Mouse (Mus musculus) heart, embryonic 16.5 days (tissue): ENCODE data around the gene Il4. TPM values are rescaled to one million over a fixed set of nuclear protein-coding genes. Genes with fewer than 3 reads are reported as not detected.

Experiments used
- ATAC-seq: fragments of 200-750 bp; cut with Nextera tagmentation; replicated peaks from 2 replicates; pipeline ENCODE4 v1.8.0; 2017; ENCODE audit warnings: moderate number of reproducible peaks; ENCODE audit not compliant: insufficient read depth, low FRiP score; ENCODE audit errors: extremely low read depth
- H3K27ac ChIP-seq: fragments of 300-500 bp; sonication (generic); 2 replicates; pipeline ENCODE4 v1.5.1; 2014; ENCODE audit warnings: mild to moderate bottlenecking, low read length, control low read depth, moderate library complexity
- H3K27me3 ChIP-seq: fragments of 300-500 bp; sonication (generic); 2 replicates; pipeline ENCODE4 v1.6.1; 2014; ENCODE audit warnings: low read length, mixed read lengths; ENCODE audit not compliant: control insufficient read depth, insufficient read depth
- H3K36me3 ChIP-seq: fragments of 300-500 bp; sonication (generic); 2 replicates; pipeline ENCODE4 v1.6.1; 2014; ENCODE audit not compliant: control insufficient read depth, insufficient read depth
- H3K4me1 ChIP-seq: fragments of 300-500 bp; sonication (generic); 2 replicates; pipeline ENCODE4 v1.6.1; 2014; ENCODE audit warnings: low read length, mixed read lengths; ENCODE audit not compliant: control insufficient read depth, insufficient read depth
- H3K4me2 ChIP-seq: fragments of 300-500 bp; sonication (generic); 2 replicates; pipeline ENCODE4 v1.6.1; 2014; ENCODE audit warnings: low read depth, mild to moderate bottlenecking, control low read depth, low read length
- H3K4me3 ChIP-seq: fragments of 300-500 bp; sonication (generic); 2 replicates; pipeline ENCODE4 v1.5.1; 2014; ENCODE audit warnings: mild to moderate bottlenecking, control low read depth, low read length
- H3K9ac ChIP-seq: fragments of 300-500 bp; sonication (generic); 2 replicates; pipeline ENCODE4 v1.6.1; 2014; ENCODE audit warnings: low read length, control low read depth
- H3K9me3 ChIP-seq: fragments of 300-500 bp; sonication (generic); replicated peaks from 2 replicates; pipeline ENCODE4 v1.6.1; 2016; ENCODE audit warnings: low read length; ENCODE audit not compliant: control insufficient read depth
- WGBS: fragments of 180-500 bp; shearing (Covaris S2); extraction: QIAGEN DNeasy Blood & Tissue Kit; methylation state at CpG from one replicate; pipeline ENCODE4 v1.1.7; 2014; 5-methylcytosine and 5-hydroxymethylcytosine counted together
- polyA plus RNA-seq: library from polyadenylated mRNA; unstranded; fragments of >200 nt; fragmentation: Nextera tagmentation; extraction: Ambion mirVana; gene quantifications from 2 replicates; pipeline ENCODE4 v1.2.1, GENCODE M21; 2015

Il4 gene
- polyA plus RNA-seq, 1 experiment from 2014 or later = 1.1 TPM

DNA sequence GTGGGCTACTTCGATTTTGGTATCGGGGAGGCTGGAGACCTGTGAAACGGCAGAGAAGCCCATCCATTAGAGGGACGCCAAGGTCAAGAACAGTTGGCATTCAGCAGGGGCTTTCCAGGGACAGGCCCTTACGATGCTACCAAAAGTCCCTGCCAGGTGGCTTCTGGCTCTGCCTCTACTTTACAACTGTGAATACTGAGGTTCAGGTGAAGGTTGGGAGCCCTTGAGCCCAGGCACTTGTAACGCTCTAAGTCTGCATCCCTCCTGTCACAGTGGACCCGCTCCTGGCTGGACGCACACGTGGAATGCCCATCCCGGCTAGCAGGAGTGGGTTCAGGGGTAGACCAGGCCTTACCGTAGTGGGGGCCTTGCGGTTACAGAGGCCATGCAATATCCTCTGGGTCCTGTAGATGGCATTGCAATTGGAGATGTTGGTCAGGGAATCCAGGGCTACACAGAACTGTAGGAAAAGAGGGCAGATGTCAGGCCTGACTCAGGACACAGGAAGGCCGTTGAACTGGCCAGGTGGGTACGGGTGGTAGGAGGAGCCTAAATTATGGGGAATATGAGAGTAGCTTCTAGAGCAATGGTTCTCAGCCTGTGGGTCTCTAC, 13.8 kb upstream of the Il4 start:
- no peak overlapping the region for H3K27ac ChIP-seq
- peaks cover 17% of the 10 kb centered on the region for H3K27me3 ChIP-seq
- H3K4me1 ChIP-seq = peaks cover 13% of the 10 kb centered on the region
- no peak for ATAC-seq
- no peak overlapping the region for H3K4me2 ChIP-seq
- no peaks in the 10 kb centered on the region for H3K36me3 ChIP-seq
- H3K9ac ChIP-seq = no peak overlapping the region
- 75% methylated on average over 14 of the region's 14 CpGs for WGBS
- H3K4me3 ChIP-seq = no peak overlapping the region
- H3K9me3 ChIP-seq = no peaks in the 10 kb centered on the region

DNA sequence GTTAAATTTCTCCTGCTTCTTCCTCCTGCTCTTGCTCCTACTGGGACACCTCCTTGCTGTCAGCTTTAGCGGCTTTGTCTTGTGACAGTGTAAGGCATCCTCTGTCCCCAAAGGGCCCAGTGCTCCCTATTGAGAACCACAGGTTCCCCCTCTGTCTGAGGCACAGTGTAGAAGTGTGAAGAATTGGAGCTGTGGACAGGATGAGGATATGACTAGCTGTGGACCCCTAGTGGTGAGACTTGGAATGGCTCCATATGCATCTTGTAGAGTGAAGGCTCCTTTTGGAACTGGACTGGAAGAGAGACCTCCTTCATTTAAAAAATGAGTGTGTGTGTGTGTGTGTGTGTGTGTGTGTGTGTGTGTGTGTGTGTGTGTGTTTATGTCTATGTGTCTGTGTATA, 9.4 kb upstream of the Il4 start:
- H3K27ac ChIP-seq = no peak overlapping the region
- no peak overlapping the region for H3K4me3 ChIP-seq
- WGBS = 5% methylated on average over 1 of the region's 1 CpGs
- H3K9ac ChIP-seq = no peak overlapping the region
- H3K27me3 ChIP-seq = no peaks in the 10 kb centered on the region
- H3K4me1 ChIP-seq = no peaks in the 10 kb centered on the region
- no peak overlapping the region for H3K4me2 ChIP-seq
- 0 out of 2 replicates have a peak, but pooled peaks cover 3% of the 10 kb centered on the region for H3K9me3 ChIP-seq
- no peak for ATAC-seq
- H3K36me3 ChIP-seq = no peaks in the 10 kb centered on the region

DNA sequence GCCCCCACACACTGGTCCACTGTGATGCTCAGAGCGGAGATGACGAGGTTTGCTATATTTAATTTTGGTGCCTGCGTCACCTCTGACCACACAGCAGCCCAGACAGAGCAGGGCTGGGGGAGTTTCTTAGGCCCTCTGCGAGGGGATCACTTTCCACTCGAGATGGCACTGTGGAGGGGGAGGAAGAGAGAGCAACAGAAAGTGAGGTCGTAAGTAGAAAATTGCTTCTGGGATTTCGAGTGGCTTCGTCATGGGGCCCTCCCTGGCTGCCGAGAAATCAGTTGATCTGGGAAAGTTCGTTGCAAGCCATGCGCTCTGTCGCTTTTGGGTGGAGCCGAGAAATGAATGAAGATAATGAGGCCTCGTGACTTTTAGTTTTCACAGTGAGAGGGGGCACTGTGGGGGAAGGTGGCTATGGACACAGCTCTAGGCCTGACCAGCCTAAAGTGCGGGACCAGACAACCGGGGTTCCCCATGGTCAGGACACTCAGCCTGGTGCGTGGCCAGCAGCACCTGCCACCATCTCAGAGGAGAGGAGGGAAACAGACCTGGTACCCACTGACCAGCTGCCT, 8.4 kb upstream of the Il4 start:
- Histone ChIP-seq H3K36me3 (no peaks in the 10 kb centered on the region), H3K9ac (no peak overlapping the region), H3K4me2 (no peak overlapping the region), H3K27me3 (no peaks in the 10 kb centered on the region), H3K27ac (no peak overlapping the region), H3K4me1 (no peaks in the 10 kb centered on the region), H3K9me3 (0 out of 2 replicates have a peak, but pooled peaks cover 3% of the 10 kb centered on the region), H3K4me3 (no peak overlapping the region)
- no peak for ATAC-seq
- 51% methylated on average over 17 of the region's 17 CpGs for WGBS

DNA sequence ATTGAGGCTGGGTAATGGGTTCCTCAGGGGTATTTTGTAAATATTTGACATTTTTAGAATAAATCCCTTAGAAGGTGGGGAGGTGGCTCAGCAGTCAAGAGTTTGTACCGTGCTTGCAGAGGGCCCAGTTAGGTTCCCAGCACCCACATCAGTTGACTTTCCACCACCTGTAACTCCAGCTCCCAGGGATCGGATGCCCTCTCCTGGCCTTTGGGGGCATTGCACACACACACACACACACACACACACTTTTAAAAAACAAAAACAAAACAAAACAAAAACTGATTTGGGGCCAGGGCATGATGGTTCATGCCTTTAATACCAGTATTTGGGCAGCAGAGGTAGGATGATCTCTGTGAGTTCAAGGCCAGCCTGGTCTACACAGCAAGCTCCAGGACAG, 5.7 kb upstream of the Il4 start:
- Histone ChIP-seq H3K9ac (no peak overlapping the region), H3K36me3 (no peaks in the 10 kb centered on the region), H3K4me3 (no peak overlapping the region), H3K27ac (no peak overlapping the region), H3K27me3 (no peaks in the 10 kb centered on the region), H3K4me1 (no peaks in the 10 kb centered on the region), H3K4me2 (no peak overlapping the region), H3K9me3 (0 out of 2 replicates have a peak, but pooled peaks cover 3% of the 10 kb centered on the region)
- 98% methylated on average over 2 of the region's 2 CpGs for whole genome bisulfite sequencing
- no peak for ATAC-seq

DNA sequence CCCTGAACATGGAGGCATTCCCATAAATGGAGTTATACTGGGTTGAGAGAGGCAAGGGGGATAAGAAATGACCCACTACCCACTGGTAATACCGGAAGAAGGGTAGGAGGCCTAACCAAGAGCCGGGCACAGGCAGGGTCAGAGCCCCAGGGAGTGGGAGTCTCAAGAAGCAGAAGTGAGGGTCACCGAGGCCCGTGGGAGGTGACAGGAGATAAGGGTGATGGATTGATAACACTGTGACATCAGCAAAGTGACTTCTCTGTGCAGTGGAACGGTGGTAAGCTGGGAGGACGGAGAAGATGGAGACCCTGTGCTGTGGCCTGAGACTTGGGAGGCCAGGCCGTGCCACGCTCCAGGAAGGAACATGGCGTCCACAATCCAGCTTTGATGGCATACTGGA, 5.1 kb upstream of the Il4 start:
- no peaks in the 10 kb centered on the region for H3K36me3 ChIP-seq
- no peak overlapping the region for H3K27ac ChIP-seq
- H3K9ac ChIP-seq = no peak overlapping the region
- no peak overlapping the region for H3K4me3 ChIP-seq
- no peak overlapping the region for H3K4me2 ChIP-seq
- ATAC-seq = no peak
- H3K27me3 ChIP-seq = no peaks in the 10 kb centered on the region
- H3K4me1 ChIP-seq = no peaks in the 10 kb centered on the region
- WGBS = 80% methylated on average over 9 of the region's 9 CpGs
- 0 out of 2 replicates have a peak, but pooled peaks cover 3% of the 10 kb centered on the region for H3K9me3 ChIP-seq

DNA sequence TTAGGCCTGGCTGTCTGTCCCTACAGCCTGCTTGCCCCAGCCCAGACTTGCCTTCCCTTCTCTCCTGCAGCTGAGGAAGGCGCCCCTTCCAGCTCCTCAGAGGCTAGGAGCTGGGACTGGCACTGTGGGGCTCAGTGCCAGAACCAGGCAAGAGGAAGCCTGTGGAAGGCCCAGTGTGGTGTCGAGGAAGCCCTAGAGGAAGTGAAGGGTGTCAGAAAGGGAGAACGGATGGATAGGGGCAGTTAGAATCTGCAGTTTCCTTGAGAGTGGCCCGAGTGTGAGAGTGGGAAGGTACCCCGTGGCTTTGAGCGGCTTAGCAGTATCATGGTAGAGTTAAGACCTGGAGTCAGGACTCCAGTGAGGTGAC, 4.0 kb upstream of the Il4 start:
- Histone ChIP-seq H3K9me3 (0 out of 2 replicates have a peak, but pooled peaks cover 3% of the 10 kb centered on the region), H3K27ac (no peak overlapping the region), H3K9ac (no peak overlapping the region), H3K4me3 (no peak overlapping the region), H3K27me3 (no peaks in the 10 kb centered on the region), H3K4me2 (no peak overlapping the region), H3K36me3 (no peaks in the 10 kb centered on the region), H3K4me1 (no peaks in the 10 kb centered on the region)
- no peak for ATAC-seq
- 65% methylated on average over 6 of the region's 6 CpGs for WGBS

DNA sequence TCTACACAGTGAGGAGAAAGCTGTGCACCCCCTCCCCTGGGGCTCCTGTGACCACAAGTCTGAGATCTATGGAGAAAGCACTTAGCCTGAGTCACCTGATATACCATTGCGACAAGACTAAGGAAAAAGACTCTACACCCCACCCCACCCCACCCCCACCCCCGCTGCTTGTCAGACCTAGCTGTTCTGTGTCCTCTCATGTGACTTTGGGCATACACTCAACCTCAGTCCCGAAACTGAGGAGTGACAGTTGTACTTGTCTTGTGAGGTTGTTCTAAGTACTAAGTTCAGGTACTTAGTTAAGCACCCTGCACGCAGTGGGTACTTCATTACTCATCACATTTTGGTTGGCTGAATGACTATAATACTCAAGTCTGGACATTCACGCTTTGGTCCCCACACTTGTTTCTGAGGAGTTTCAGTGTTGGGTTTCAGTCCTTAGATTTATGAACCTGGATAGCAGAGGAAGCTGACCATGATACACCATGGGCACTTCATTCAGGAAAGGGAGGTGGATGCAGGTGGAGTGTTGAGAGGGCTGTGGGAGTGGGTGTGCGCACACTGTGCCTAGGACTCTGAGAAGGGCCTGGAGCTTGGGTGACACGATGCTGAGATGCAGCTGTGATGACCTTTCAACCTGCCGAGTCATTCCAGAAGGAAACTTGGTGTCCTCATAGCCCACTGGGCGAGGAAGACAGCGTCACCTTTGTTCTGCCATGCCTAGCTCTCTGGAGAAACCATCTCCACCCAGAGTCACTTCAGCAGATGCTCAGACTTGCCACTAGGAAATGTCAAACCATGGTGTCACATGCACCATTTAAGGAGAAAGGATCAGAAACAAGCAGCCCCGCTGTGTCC, 3.3 kb upstream of the Il4 start:
- ATAC-seq = no peak
- WGBS = 72% methylated on average over 11 of the region's 11 CpGs

DNA sequence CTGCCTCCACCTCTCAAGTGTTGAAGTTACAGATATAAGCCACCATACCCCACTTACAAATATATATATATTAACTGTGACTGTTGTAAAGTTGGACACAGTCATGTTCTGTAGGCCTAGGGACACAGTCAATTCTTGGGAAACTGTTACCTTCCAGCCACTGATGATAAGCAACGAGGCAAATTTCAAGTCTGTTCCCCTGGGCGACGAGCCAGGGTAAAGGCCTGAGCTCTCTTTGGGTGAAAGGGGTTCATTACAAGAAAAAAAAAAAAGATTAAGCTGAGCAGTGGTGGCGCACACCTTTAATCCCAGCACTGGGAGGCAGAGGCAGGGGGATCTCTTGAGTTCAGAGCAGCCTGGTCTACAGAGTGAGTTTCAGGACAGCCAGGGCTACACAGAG, 1.6 kb upstream of the Il4 start:
- Histone ChIP-seq H3K9ac (no peak overlapping the region), H3K27me3 (no peaks in the 10 kb centered on the region), H3K4me1 (no peaks in the 10 kb centered on the region), H3K4me2 (no peak overlapping the region), H3K9me3 (0 out of 2 replicates have a peak, but pooled peaks cover 3% of the 10 kb centered on the region), H3K4me3 (no peak overlapping the region), H3K36me3 (no peaks in the 10 kb centered on the region), H3K27ac (no peak overlapping the region)
- WGBS = 78% methylated on average over 4 of the region's 4 CpGs
- ATAC-seq = no peak

More for the DNA sequence above, 3.3 kb upstream of the Il4 start:
- Histone ChIP-seq H3K27ac (no peak overlapping the region), H3K36me3 (no peaks in the 10 kb centered on the region), H3K4me2 (no peak overlapping the region), H3K9me3 (0 out of 2 replicates have a peak, but pooled peaks cover 3% of the 10 kb centered on the region), H3K4me3 (no peak overlapping the region), H3K4me1 (no peaks in the 10 kb centered on the region), H3K27me3 (no peaks in the 10 kb centered on the region), H3K9ac (no peak overlapping the region)

DNA sequence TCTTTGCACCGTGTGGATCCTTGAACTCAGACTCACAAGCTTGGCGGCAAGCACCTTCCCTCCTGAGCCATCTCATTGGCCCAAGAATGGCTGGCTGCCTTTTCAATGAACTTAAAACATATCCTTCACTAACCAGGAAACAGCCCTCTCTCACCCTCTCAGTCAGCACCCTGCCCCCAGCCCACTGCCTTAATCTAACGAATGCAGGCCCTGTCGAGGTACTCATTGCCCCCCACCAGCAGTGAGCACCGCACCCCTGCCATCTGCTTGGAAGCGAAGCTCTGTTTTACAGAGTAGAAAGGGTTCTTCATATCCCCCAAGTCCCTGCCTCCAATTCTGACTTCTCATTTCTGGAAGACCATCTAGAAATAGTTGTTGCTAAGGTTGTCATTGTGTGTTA, 959 bp upstream of the Il4 start:
- Histone ChIP-seq H3K36me3 (no peaks in the 10 kb centered on the region), H3K4me2 (no peak overlapping the region), H3K9me3 (0 out of 2 replicates have a peak, but pooled peaks cover 3% of the 10 kb centered on the region), H3K27me3 (no peaks in the 10 kb centered on the region), H3K4me3 (no peak overlapping the region), H3K4me1 (no peaks in the 10 kb centered on the region), H3K27ac (no peak overlapping the region), H3K9ac (no peak overlapping the region)
- ATAC-seq = no peak
- 64% methylated on average over 6 of the region's 6 CpGs for whole genome bisulfite sequencing
